Mouse (Mus musculus) fibroblast of lung, adult 2 months (primary cell): ENCODE data around the gene B430306N03Rik.

Source experiments
- DNase-seq: peaks from one replicate; pipeline ENCODE4 v3.0.0-alpha.2; 2011; ENCODE audit warnings: low read depth

Gene B430306N03Rik

GRCm38 (mm10) chr17:48362966-48363365 is 47.0 kb downstream of the B430306N03Rik start:
- DNase-seq: peak; percentile 5

GRCm38 (mm10) chr17:48363421-48363965 is 47.6 kb downstream of the B430306N03Rik start:
- no peak for DNase-seq

- DNase-seq: no peak
These were observed 49.7 kb downstream of the B430306N03Rik start for GRCm38 (mm10) chr17:48365511-48366155.

- peak; percentile 8 for DNase-seq
These were observed 50.9 kb downstream of the B430306N03Rik start for GRCm38 (mm10) chr17:48366806-48367205.

GRCm38 (mm10) chr17:48371621-48372020 is 55.7 kb downstream of the B430306N03Rik start:
- DNase-seq: no peak

GRCm38 (mm10) chr17:48372987-48373386 is 57.0 kb downstream of the B430306N03Rik start:
- DNase-seq: no peak

GRCm38 (mm10) chr17:48376102-48376501 is 60.2 kb downstream of the B430306N03Rik start:
- no peak for DNase-seq
